Mouse (Mus musculus): ENCODE data around the gene Map2. TPM values are rescaled to one million over a fixed set of nuclear protein-coding genes. Genes with fewer than 3 reads are reported as not detected.

Gene Map2
- total RNA-seq, 2 experiments from 2014 or later = 7.5 to 12.3 TPM

- no peak for DNase-seq
Observed at GRCm38 (mm10) chr1:66205517-66205916, 30.4 kb downstream of the Map2 start.

GRCm38 (mm10) chr1:66206904-66207303 is 31.8 kb downstream of the Map2 start:
- DNase-seq = no peak

- DNase-seq = no peak
Observed at GRCm38 (mm10) chr1:66211074-66211791, 36.2 kb downstream of the Map2 start.

- DNase-seq = no peak
Observed at GRCm38 (mm10) chr1:66221497-66221896, 46.4 kb downstream of the Map2 start.

- DNase-seq = no peak
Observed at GRCm38 (mm10) chr1:66223331-66223730, 48.3 kb downstream of the Map2 start.

GRCm38 (mm10) chr1:66226372-66227368 is 51.6 kb downstream of the Map2 start:
- DNase-seq = no peak

GRCm38 (mm10) chr1:66228205-66228604 is 53.1 kb downstream of the Map2 start:
- no peak for DNase-seq

GRCm38 (mm10) chr1:66230345-66230744 is 55.3 kb downstream of the Map2 start:
- DNase-seq = no peak

- DNase-seq = no peak
Observed at GRCm38 (mm10) chr1:66231963-66232362, 56.9 kb downstream of the Map2 start.

GRCm38 (mm10) chr1:66244910-66245309 is 69.8 kb downstream of the Map2 start:
- no peak for DNase-seq

GRCm38 (mm10) chr1:66251649-66252332 is 76.7 kb downstream of the Map2 start:
- no peak for DNase-seq

GRCm38 (mm10) chr1:66252333-66252724 is 77.3 kb downstream of the Map2 start:
- DNase-seq = no peak

GRCm38 (mm10) chr1:66263220-66263619 is 88.1 kb downstream of the Map2 start:
- no peak for DNase-seq

GRCm38 (mm10) chr1:66266231-66266924 is 91.3 kb downstream of the Map2 start:
- no peak for DNase-seq

- DNase-seq = no peak
Observed at GRCm38 (mm10) chr1:66277663-66278062, 102.6 kb downstream of the Map2 start.

- no peak for DNase-seq
Observed at GRCm38 (mm10) chr1:66279222-66280009, 104.3 kb downstream of the Map2 start.

GRCm38 (mm10) chr1:66280152-66280551 is 105.1 kb downstream of the Map2 start:
- DNase-seq = no peak

GRCm38 (mm10) chr1:66282447-66282846 is 107.4 kb downstream of the Map2 start:
- DNase-seq = no peak

GRCm38 (mm10) chr1:66288987-66289386 is 113.9 kb downstream of the Map2 start:
- no peak for DNase-seq

GRCm38 (mm10) chr1:66292121-66292881 is 117.2 kb downstream of the Map2 start:
- no peak for DNase-seq

All from gastrocnemius, postnatal 10 days (tissue).